Comparison of ENCODE assay signal across 9 mouse cellular contexts in the genomic region with DNA sequence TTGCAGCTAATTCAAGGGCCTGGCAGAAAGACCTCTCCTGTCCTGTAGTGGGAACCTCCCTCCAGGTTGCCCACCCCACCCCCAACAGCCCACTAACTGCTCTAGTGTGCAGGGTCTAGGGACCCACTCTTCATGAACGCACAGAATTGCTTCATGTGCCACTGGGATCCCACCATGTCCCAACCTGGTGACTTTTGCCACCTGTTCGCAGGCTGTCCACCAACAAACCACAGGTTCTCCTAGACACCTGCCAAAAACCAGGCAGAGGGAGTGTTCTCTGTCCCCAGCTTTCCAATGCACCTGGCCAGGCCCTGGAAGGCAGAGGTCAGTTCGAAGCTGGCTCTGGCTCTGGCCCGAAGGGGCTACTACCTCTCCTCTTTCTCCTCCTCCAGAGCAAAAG. TPM values are rescaled to one million over a fixed set of nuclear protein-coding genes. Genes with fewer than 3 reads are reported as not detected.
A peak's percentile ranks its signal among the peaks of the same experiment; 100 is the strongest.
DNase-seq lines count a peak whose midpoint lies in the region; ATAC-seq and TF ChIP-seq lines count a peak whose summit lies in the region.
"Had no signal": no experiment of that assay in that cellular context is flagged by ENCODE, and none has a peak within 500 bp of the region (broad histone marks: within the 10 kb centered on the region; RNA-seq: fewer than 3 reads in every experiment).

No protein-coding gene starts in this region.

- no peaks in the 10 kb centered on the region for H3K27me3 ChIP-seq in lung, embryonic 14.5 days (ENCODE audit: insufficient read depth, low read length)
- no peaks in the 10 kb centered on the region for H3K27me3 ChIP-seq in forebrain, embryonic 14.5 days (replicated peaks; ENCODE audit: control insufficient read depth, insufficient read depth, low read length)
- no peaks in the 10 kb centered on the region for H3K27me3 ChIP-seq in limb, embryonic 10.5 days (ENCODE audit: low read depth, poor library complexity, severe bottlenecking)
- H3K27me3 ChIP-seq in stomach, embryonic 14.5 days (ENCODE audit: control insufficient read depth, insufficient read depth, low read length), result no peaks in the 10 kb centered on the region
- no peaks in the 10 kb centered on the region for H3K27me3 ChIP-seq in cerebellum, adult 2 months (ENCODE audit: control insufficient read depth, insufficient read depth, low read length)
- H3K27me3 ChIP-seq: CH12.LX had no signal

- WGBS in lung, embryonic 14.5 days, result 78% methylated on average over 4 of the region's 4 CpGs
- 76% methylated on average over 4 of the region's 4 CpGs for WGBS in lung, adult 2 months
- WGBS in forebrain, embryonic 14.5 days, result 54% methylated on average over 4 of the region's 4 CpGs
- WGBS in limb, embryonic 10.5 days, result 87% methylated on average over 4 of the region's 4 CpGs
- 80% methylated on average over 4 of the region's 4 CpGs for WGBS in stomach, embryonic 14.5 days
- 24% methylated on average over 4 of the region's 4 CpGs for WGBS in cerebellum, adult 2 months

- no peak for TF ChIP-seq POLR2A in lung, adult 2 months (IDR thresholded peaks at IDR 0.05; ENCODE audit: borderline replicate concordance, extremely low read depth, low read depth, low read length)
- TF ChIP-seq POLR2A in cerebellum, adult 2 months (IDR thresholded peaks at IDR 0.05; ENCODE audit: borderline replicate concordance, insufficient read depth, low read length), result no peak

- no peak for ATAC-seq in lung, embryonic 14.5 days (ENCODE audit: insufficient read depth)
- ATAC-seq in forebrain, embryonic 14.5 days, result no peak
- ATAC-seq in stomach, embryonic 14.5 days (ENCODE audit: insufficient number of reproducible peaks, insufficient read depth, low FRiP score, low read depth), result no peak

- peak overlapping the region; percentile 75; the same call in 1 of the 2 replicates for H3K27ac ChIP-seq in lung, embryonic 14.5 days (ENCODE audit: low read depth)
- peak overlapping the region; percentile 88 for H3K27ac ChIP-seq in forebrain, embryonic 14.5 days (ENCODE audit: low read depth, low read length)
- peak overlapping the region; percentile 28; the same call in 1 of the 2 replicates for H3K27ac ChIP-seq in limb, embryonic 10.5 days
- 0 out of 2 replicates have a peak overlapping the region, but pooled peaks have one; percentile 22 for H3K27ac ChIP-seq in stomach, embryonic 14.5 days (ENCODE audit: low read length)
- no peak overlapping the region for H3K27ac ChIP-seq in cerebellum, adult 2 months (ENCODE audit: insufficient read depth, low read length)

- no peaks in the 10 kb centered on the region for H3K9me3 ChIP-seq in lung, embryonic 14.5 days (ENCODE audit: low read depth, low read length)
- H3K9me3 ChIP-seq in forebrain, embryonic 14.5 days (replicated peaks; ENCODE audit: control insufficient read depth, low read length), result no peaks in the 10 kb centered on the region
- no peaks in the 10 kb centered on the region for H3K9me3 ChIP-seq in limb, embryonic 10.5 days (replicated peaks)
- H3K9me3 ChIP-seq in stomach, embryonic 14.5 days (ENCODE audit: control insufficient read depth, low read depth, low read length), result no peaks in the 10 kb centered on the region

- peaks cover 24% of the 10 kb centered on the region for H3K4me1 ChIP-seq in lung, embryonic 14.5 days (ENCODE audit: insufficient read depth)
- peaks cover 4% of the 10 kb centered on the region; the same call in 1 of the 2 replicates for H3K4me1 ChIP-seq in lung, adult 2 months (ENCODE audit: control insufficient read depth, insufficient read depth, low read length)
- peaks cover 42% of the 10 kb centered on the region for H3K4me1 ChIP-seq in forebrain, embryonic 14.5 days (ENCODE audit: control insufficient read depth, insufficient read depth, low read length)
- H3K4me1 ChIP-seq in limb, embryonic 10.5 days, result peaks cover 47% of the 10 kb centered on the region
- H3K4me1 ChIP-seq in stomach, embryonic 14.5 days (ENCODE audit: control insufficient read depth, insufficient read depth, low read length), result peaks cover 32% of the 10 kb centered on the region
- peaks cover 13% of the 10 kb centered on the region for H3K4me1 ChIP-seq in cerebellum, adult 2 months (ENCODE audit: control insufficient read depth, insufficient read depth, low read length)

- H3K4me3 ChIP-seq in lung, embryonic 14.5 days (ENCODE audit: low read depth, low read length), result no peak overlapping the region
- no peak overlapping the region for H3K4me3 ChIP-seq in lung, adult 2 months (replicated peaks; ENCODE audit: extremely low read depth, low read depth, low read length)
- H3K4me3 ChIP-seq in forebrain, embryonic 14.5 days (ENCODE audit: low read depth, low read length), result no peak overlapping the region
- no peak overlapping the region for H3K4me3 ChIP-seq in limb, embryonic 10.5 days
- H3K4me3 ChIP-seq in stomach, embryonic 14.5 days (ENCODE audit: low read depth, low read length), result no peak overlapping the region
- H3K4me3 ChIP-seq in cerebellum, adult 2 months (replicated peaks; ENCODE audit: insufficient read depth, low read depth, low read length), result no peak overlapping the region

- TF ChIP-seq CTCF in lung, embryonic 14.5 days (IDR thresholded peaks at IDR 0.05; ENCODE audit: low read depth), result no peak
- no peak for TF ChIP-seq CTCF in lung, adult 2 months (IDR thresholded peaks at IDR 0.05; ENCODE audit: insufficient read depth, low read length)
- TF ChIP-seq CTCF in cerebellum, adult 2 months (IDR thresholded peaks at IDR 0.05; ENCODE audit: borderline replicate concordance, insufficient read depth, low read depth, low read length), result no peak

- H3K9ac ChIP-seq in lung, embryonic 14.5 days, result no peak overlapping the region; the same call in 1 of the 2 replicates
- peak overlapping the region; percentile 45 for H3K9ac ChIP-seq in forebrain, embryonic 14.5 days (ENCODE audit: low read length)
- no peak overlapping the region for H3K9ac ChIP-seq in stomach, embryonic 14.5 days (replicated peaks; ENCODE audit: low read depth, low read length)

- no peak overlapping the region for H3K4me2 ChIP-seq in lung, embryonic 14.5 days
- H3K4me2 ChIP-seq in forebrain, embryonic 14.5 days (ENCODE audit: low read length), result peak overlapping the region; percentile 85
- H3K4me2 ChIP-seq in stomach, embryonic 14.5 days (replicated peaks; ENCODE audit: low read depth, low read length), result no peak overlapping the region

- DNase-seq in lung, embryonic 14.5 days, result no peak
- DNase-seq in lung, adult 2 months, result no peak
- no peak for DNase-seq in forebrain, embryonic 14.5 days (ENCODE audit: low spot score)
- no peak for DNase-seq in limb, embryonic 10.5 days (ENCODE audit: low spot score)
- no peak for DNase-seq in thymus, postnatal 25 days
- DNase-seq in cerebellum, adult 2 months, result no peak
- DNase-seq in cerebellum, adult 18-20 months, result no peak

- peaks cover 46% of the 10 kb centered on the region for H3K36me3 ChIP-seq in lung, embryonic 14.5 days (ENCODE audit: insufficient read depth)
- H3K36me3 ChIP-seq in forebrain, embryonic 14.5 days (ENCODE audit: control insufficient read depth, insufficient read depth, low read length), result peaks cover 37% of the 10 kb centered on the region
- peaks cover 77% of the 10 kb centered on the region for H3K36me3 ChIP-seq in limb, embryonic 10.5 days
- peaks cover 43% of the 10 kb centered on the region for H3K36me3 ChIP-seq in stomach, embryonic 14.5 days (ENCODE audit: control insufficient read depth, insufficient read depth, low read length)

RNA-seq across cellular contexts. Expression of gene Pcgf2, which starts 5.9 kb away (rescaled TPM):
- polyA plus RNA-seq in lung, embryonic 14.5 days (2014; fragmentation: Nextera tagmentation; extraction: Ambion mirVana), result 16.0 and 19.7 TPM in 2 replicates
- polyA plus RNA-seq in lung, adult 2 months (2012; rRNA removed), result 65.9 and 81.9 TPM in 2 replicates
- polyA plus RNA-seq in forebrain, embryonic 14.5 days (2014; fragmentation: Nextera tagmentation; extraction: Ambion mirVana), result 17.6 and 21.9 TPM in 2 replicates
- 21.0 and 21.5 TPM in 2 replicates for polyA plus RNA-seq in limb, embryonic 10.5 days (2016; fragmentation: Nextera tagmentation; extraction: Ambion mirVana)
- polyA plus RNA-seq in stomach, embryonic 14.5 days (2014; fragmentation: Nextera tagmentation; extraction: Ambion mirVana), result 18.2 and 20.6 TPM in 2 replicates
- polyA plus RNA-seq in cerebellum, adult 2 months (2012; rRNA removed), result 54.3 and 59.5 TPM in 2 replicates

RNA-seq across cellular contexts. Expression of gene Psmb3, which starts 8.8 kb away (rescaled TPM):
- polyA plus RNA-seq in lung, embryonic 14.5 days (2014; fragmentation: Nextera tagmentation; extraction: Ambion mirVana), result 496 and 514 TPM in 2 replicates
- polyA plus RNA-seq in lung, adult 2 months (2012; rRNA removed), result 214 and 264 TPM in 2 replicates
- 530 and 674 TPM in 2 replicates for polyA plus RNA-seq in forebrain, embryonic 14.5 days (2014; fragmentation: Nextera tagmentation; extraction: Ambion mirVana)
- polyA plus RNA-seq in limb, embryonic 10.5 days (2016; fragmentation: Nextera tagmentation; extraction: Ambion mirVana), result 626 and 675 TPM in 2 replicates
- polyA plus RNA-seq in stomach, embryonic 14.5 days (2014; fragmentation: Nextera tagmentation; extraction: Ambion mirVana), result 429 and 454 TPM in 2 replicates
- 291 and 295 TPM in 2 replicates for polyA plus RNA-seq in cerebellum, adult 2 months (2012; rRNA removed)

RNA-seq across cellular contexts. Expression of gene Cisd3, which starts 8.8 kb away (rescaled TPM):
- 27.1 and 35.3 TPM in 2 replicates for polyA plus RNA-seq in lung, embryonic 14.5 days (2014; fragmentation: Nextera tagmentation; extraction: Ambion mirVana)
- polyA plus RNA-seq in lung, adult 2 months (2012; rRNA removed), result 26.4 and 34.0 TPM in 2 replicates
- 17.3 and 19.5 TPM in 2 replicates for polyA plus RNA-seq in forebrain, embryonic 14.5 days (2014; fragmentation: Nextera tagmentation; extraction: Ambion mirVana)
- 9.4 and 15.3 TPM in 2 replicates for polyA plus RNA-seq in limb, embryonic 10.5 days (2016; fragmentation: Nextera tagmentation; extraction: Ambion mirVana)
- polyA plus RNA-seq in stomach, embryonic 14.5 days (2014; fragmentation: Nextera tagmentation; extraction: Ambion mirVana), result 20.8 and 21.9 TPM in 2 replicates
- 70.2 and 72.2 TPM in 2 replicates for polyA plus RNA-seq in cerebellum, adult 2 months (2012; rRNA removed)

RNA-seq across cellular contexts. Expression of gene Mllt6, which starts 31.2 kb away (rescaled TPM):
- 5.2 TPM in 2 replicates for polyA plus RNA-seq in lung, embryonic 14.5 days (2014; fragmentation: Nextera tagmentation; extraction: Ambion mirVana)
- 65.9 and 79.6 TPM in 2 replicates for polyA plus RNA-seq in lung, adult 2 months (2012; rRNA removed)
- polyA plus RNA-seq in forebrain, embryonic 14.5 days (2014; fragmentation: Nextera tagmentation; extraction: Ambion mirVana), result 5.0 and 5.9 TPM in 2 replicates
- polyA plus RNA-seq in limb, embryonic 10.5 days (2016; fragmentation: Nextera tagmentation; extraction: Ambion mirVana), result 2.5 TPM in 2 replicates
- 4.3 and 4.5 TPM in 2 replicates for polyA plus RNA-seq in stomach, embryonic 14.5 days (2014; fragmentation: Nextera tagmentation; extraction: Ambion mirVana)
- polyA plus RNA-seq in cerebellum, adult 2 months (2012; rRNA removed), result 68.4 and 69.3 TPM in 2 replicates

RNA-seq across cellular contexts. Expression of gene Pip4k2b, which starts 50.1 kb away (rescaled TPM):
- 1.3 and 2.3 TPM in 2 replicates for polyA plus RNA-seq in lung, embryonic 14.5 days (2014; fragmentation: Nextera tagmentation; extraction: Ambion mirVana)
- polyA plus RNA-seq in lung, adult 2 months (2012; rRNA removed), result 11.9 and 14.6 TPM in 2 replicates
- 6.0 and 6.9 TPM in 2 replicates for polyA plus RNA-seq in forebrain, embryonic 14.5 days (2014; fragmentation: Nextera tagmentation; extraction: Ambion mirVana)
- polyA plus RNA-seq in limb, embryonic 10.5 days (2016; fragmentation: Nextera tagmentation; extraction: Ambion mirVana), result 1.6 and 1.9 TPM in 2 replicates
- polyA plus RNA-seq in stomach, embryonic 14.5 days (2014; fragmentation: Nextera tagmentation; extraction: Ambion mirVana), result 1.9 and 2.5 TPM in 2 replicates
- polyA plus RNA-seq in cerebellum, adult 2 months (2012; rRNA removed), result 47.4 and 49.5 TPM in 2 replicates
